Mouse (Mus musculus) olfactory bulb, adult 2 months (tissue): Measurements from ENCODE around the gene Kcnq5. TPM values are rescaled to one million over a fixed set of nuclear protein-coding genes. Genes with fewer than 3 reads are reported as not detected.
"Not testable (repeated sequence)": the region's sequence is repeated elsewhere in the genome, so short reads cannot be mapped to it uniquely, and the experiment has no call there.

Experiments
- H3K27ac ChIP-seq: fragments of 200-500 bp; 2 replicates; pipeline ENCODE4 v1.5.1; 2012; ENCODE audit warnings: low read depth, low read length; ENCODE audit not compliant: insufficient read depth
- H3K4me1 ChIP-seq: fragments of 200-500 bp; 2 replicates; pipeline ENCODE4 v1.6.1; 2012; ENCODE audit warnings: low read length; ENCODE audit not compliant: control insufficient read depth, insufficient read depth
- H3K4me3 ChIP-seq: fragments of 200-500 bp; 2 replicates; pipeline ENCODE4 v1.5.1; 2012; ENCODE audit warnings: mild to moderate bottlenecking, low read depth, low read length, moderate library complexity; ENCODE audit not compliant: insufficient read depth
- CTCF ChIP-seq: fragments of 200-500 bp; IDR thresholded peaks from 2 replicates; pipeline ENCODE4 v1.5.1; 2012; ENCODE audit warnings: low read depth, mild to moderate bottlenecking, low read length, moderate library complexity; ENCODE audit not compliant: insufficient read depth
- POLR2A ChIP-seq: fragments of 200-500 bp; IDR thresholded peaks from 2 replicates; pipeline ENCODE4 v1.6.1; 2012; ENCODE audit warnings: mild to moderate bottlenecking, low read depth, low read length, moderate library complexity; ENCODE audit not compliant: insufficient read depth
- WGBS: fragments of 180-500 bp; shearing (Covaris S2); methylation state at CpG from one replicate; pipeline ENCODE4 v1.1.7; 2018; 5-methylcytosine and 5-hydroxymethylcytosine counted together
- polyA plus RNA-seq: library from polyadenylated mRNA; stranded (reverse); fragments of >200 nt; gene quantifications from 2 replicates; pipeline ENCODE4 v1.2.4, GENCODE M21; 2012; ENCODE audit warnings: low replicate concordance; ENCODE audit not compliant: missing spikeins, insufficient read depth, insufficient read length

The Kcnq5 gene
- polyA plus RNA-seq, 1 experiment, result not detected

DNA sequence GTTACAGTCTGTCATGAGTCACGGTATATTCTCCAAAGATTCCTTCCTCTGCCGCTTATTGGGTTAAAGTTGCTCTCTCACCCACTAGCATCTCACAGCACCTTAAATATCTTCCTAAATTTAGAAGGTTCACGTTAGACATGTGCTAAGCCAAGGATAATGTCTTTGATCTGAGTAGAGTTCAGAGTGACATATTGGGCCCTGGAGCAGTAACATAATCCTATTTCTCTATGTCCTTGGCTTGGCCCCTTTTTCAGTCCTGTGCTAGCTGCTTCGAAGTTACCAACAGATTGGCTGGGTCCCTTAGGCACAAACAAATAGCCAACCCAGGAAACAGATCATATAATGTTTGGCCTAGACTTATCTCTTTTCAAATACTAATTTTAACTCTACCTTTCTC lies 533.7 kb downstream of the Kcnq5 start:
- TF ChIP-seq CTCF (no peak), POLR2A (no peak)
- no peak overlapping the region for H3K4me3 ChIP-seq
- H3K27ac ChIP-seq, result no peak overlapping the region
- 89% methylated on average over 4 of the region's 4 CpGs for WGBS
- H3K4me1 ChIP-seq, result no peaks in the 10 kb centered on the region

DNA sequence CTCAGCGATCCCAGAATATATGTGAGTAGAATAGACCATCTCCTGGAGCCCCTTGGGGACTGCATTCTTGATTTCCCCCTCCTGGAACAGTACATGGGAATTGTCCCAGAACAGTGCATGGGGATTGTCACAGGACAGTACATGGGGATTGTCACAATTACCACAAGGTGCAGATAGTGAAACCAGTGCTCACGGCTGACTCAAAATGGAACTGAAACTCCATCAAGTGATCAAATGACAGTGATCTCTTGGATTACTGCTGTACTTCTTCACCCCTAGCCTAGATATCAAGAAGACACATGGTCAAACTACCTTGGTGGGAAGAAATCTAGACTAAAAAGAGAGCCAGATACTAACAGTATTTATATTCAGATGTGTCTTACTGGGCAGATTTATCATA lies 536.1 kb downstream of the Kcnq5 start:
- WGBS, result 95% methylated on average over 2 of the region's 2 CpGs
- Histone ChIP-seq H3K4me3 (no peak overlapping the region), H3K4me1 (no peaks in the 10 kb centered on the region), H3K27ac (no peak overlapping the region)
- no peak for TF ChIP-seq POLR2A
- no peak for TF ChIP-seq CTCF

DNA sequence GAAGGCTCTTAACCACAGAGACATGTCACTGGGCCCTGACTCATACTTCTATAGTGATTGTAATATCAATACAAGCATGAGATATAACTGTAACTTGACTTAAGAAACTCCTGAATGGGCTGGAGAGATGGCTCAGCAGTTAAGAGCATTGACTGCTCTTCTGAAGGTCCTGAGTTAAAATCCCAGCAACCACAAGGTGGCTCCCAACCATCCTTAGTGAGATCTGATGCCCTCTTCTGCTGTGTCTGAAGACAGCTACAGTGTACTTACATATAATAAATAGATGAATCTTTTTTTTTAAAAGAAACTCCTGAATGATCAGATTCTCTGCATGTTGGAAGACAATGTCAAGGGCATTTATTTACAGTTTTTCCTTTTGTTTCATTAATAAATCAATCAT lies 542.4 kb downstream of the Kcnq5 start:
- Histone ChIP-seq H3K27ac (no peak overlapping the region), H3K4me3 (no peak overlapping the region), H3K4me1 (no peaks in the 10 kb centered on the region)
- TF ChIP-seq POLR2A (no peak), CTCF (no peak)

DNA sequence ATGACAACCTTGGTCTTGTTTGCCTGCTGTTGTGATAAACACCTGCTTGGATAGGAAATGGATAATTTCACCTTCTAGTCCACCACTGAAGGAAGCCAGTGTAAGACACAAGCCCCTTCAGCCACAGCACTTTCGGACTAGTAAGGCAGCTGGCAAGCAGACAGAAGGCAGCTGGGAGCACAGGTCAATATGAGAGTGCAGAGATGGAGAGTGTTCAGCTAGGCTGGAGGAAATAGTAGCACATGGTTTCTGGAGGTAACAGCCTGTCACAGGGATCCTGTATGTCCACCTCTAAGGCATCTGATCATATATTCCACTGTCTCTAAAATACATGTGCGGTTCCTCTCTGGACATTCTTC lies 549.6 kb downstream of the Kcnq5 start:
- 73% methylated on average over 2 of the region's 2 CpGs for WGBS
- no peaks in the 10 kb centered on the region for H3K4me1 ChIP-seq
- no peak overlapping the region for H3K27ac ChIP-seq
- no peak overlapping the region for H3K4me3 ChIP-seq
- TF ChIP-seq CTCF (no peak), POLR2A (no peak)

DNA sequence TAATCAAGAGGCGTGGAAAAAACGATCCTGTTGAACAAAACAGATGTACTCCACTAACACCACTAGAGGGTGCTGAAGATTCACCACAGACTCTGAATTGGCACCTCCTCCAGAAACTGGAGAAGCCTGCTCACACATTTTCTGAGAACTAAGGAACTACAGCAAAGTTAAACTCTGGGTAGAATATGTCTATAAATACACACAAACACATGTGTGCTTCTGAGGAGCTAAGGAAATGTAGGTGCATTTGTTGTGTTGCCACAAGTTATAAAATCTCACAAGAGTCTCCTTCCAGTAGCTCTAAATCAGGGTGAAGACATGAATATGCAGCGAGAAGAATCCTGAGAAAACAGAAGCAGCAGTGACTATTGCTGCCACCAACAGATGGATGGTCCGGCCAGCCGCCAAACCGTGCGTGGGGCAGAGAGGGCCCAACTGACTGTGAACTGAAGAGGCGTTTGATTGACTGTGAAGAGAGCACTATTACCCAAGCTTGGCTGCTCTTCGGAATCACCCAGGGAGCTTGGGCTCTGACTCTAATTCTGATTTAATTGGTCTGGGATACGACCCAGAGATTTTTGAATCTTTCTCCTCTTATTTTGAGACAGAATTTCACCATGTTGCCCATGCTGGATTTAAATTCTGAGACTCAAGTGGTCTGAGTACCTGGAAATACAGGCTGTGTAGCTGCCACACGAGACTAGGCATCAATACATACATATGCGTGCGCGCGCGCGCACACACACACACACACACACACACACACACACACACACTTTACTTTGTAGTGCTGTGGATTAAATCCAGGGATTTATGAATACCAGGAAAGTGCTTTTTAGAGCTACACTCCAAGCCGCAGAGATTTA lies 550.2 kb downstream of the Kcnq5 start:
- WGBS, result 42% methylated on average over 18 of the region's 18 CpGs
- no peak overlapping the region for H3K27ac ChIP-seq

DNA sequence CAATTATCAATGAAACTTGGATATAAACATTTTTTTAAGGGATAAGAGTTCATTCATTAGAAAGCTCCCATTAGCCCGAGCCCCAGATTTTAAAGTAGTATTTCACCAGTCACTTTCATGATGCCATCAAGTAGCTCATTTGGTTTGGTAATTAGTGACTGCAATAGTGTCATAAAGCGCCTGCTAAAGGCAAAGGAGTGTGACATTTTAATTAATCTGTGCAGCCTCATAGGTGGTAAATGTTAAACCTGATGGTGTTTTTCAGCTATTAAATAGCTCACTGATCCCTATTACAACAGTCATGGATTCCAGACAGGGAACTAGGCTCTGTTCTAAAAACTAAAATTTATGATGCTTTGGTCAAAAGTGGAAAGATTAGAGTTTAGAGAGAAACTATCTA lies 554.5 kb downstream of the Kcnq5 start:
- no peak for TF ChIP-seq POLR2A
- TF ChIP-seq CTCF, result no peak

More for the DNA sequence above, 550.2 kb downstream of the Kcnq5 start:
- Histone ChIP-seq H3K4me3 (no peak overlapping the region), H3K4me1 (no peaks in the 10 kb centered on the region)
- TF ChIP-seq POLR2A (no peak), CTCF (no peak)

DNA sequence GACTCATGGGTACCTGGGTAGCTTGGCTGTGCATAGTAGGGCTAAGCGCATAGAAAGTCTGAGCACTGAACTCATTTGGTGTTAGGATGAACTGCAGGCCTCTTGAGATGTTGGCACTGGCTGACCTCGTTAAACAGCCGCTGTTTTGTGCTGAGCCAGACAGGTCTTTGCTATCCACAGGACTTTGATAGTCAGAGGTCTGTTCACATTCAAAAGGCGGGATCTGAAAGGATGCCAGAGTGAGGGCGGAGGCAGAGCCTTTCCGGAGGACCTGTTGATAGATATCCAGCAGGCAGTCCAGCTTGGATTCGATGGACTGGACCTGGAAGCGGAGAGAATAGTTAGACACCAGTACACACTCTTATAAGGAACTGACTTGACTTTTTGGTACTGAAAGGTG lies 558.9 kb downstream of the Kcnq5 start:
- WGBS, result 63% methylated on average over 8 of the region's 8 CpGs
- no peak for TF ChIP-seq CTCF
- TF ChIP-seq POLR2A, result no peak

More for the DNA sequence above, 554.5 kb downstream of the Kcnq5 start:
- H3K4me1 ChIP-seq, result no peaks in the 10 kb centered on the region
- H3K4me3 ChIP-seq, result no peak overlapping the region
- no peak overlapping the region for H3K27ac ChIP-seq
- 79% methylated on average over 2 of the region's 2 CpGs for WGBS

DNA sequence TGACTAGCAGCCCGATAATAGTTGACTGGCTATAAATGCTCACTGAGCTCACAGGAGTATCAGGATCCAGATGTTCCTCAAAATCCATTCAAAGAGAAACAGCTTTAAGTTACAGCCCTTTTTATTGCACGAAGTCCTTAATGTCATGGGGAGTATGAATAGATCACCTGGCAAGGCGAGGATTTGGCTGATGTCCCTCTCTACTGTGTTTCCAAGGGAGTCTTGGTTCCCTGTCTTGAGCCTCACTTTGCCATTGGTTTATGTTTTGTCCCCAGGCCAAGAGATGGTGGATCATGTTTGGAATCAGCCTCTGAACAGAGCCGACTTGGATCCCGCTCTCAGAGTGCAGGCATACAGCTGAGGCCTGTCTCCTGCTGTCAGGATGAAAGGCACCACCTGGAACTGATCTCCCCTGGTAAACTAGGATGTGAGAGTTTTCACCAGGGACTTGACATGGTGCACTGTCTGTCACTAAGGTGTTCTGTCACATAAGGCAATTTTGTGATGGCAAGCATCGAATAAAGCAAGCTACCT lies 570.5 kb downstream of the Kcnq5 start:
- TF ChIP-seq POLR2A, result no peak
- TF ChIP-seq CTCF, result no peak
- Histone ChIP-seq H3K27ac (no peak overlapping the region), H3K4me3 (no peak overlapping the region), H3K4me1 (no peaks in the 10 kb centered on the region)
- WGBS, result 82% methylated on average over 6 of the region's 6 CpGs

More for the DNA sequence above, 558.9 kb downstream of the Kcnq5 start:
- Histone ChIP-seq H3K27ac (no peak overlapping the region), H3K4me1 (no peaks in the 10 kb centered on the region), H3K4me3 (no peak overlapping the region)

DNA sequence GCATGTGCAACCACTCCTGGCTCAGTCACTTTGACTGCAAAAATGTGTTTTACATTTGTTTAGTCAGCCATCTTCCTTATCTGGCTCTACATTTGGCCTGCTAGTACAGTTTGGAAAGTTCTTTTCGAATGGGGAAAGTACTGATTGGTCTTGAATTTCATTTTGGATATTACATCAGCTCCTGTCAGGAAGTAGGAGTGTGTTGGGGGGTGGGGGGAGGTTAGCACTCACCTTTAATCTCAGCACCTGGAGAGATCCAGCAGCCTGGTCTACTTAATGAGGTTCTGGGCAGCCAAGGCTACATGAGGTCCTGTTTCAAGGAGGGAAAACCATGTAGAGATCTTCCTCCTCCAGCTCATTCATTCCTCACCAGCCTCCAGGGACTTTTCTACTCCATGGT lies 578.5 kb downstream of the Kcnq5 start, which contains the start of gene Khdc1b:
Khdc1b (plus strand) TSS at position 301 of the 400 bp plus-strand sequence.
- Histone ChIP-seq H3K4me1 (no peaks in the 10 kb centered on the region), H3K27ac (no peak within 1 kb of the TSS), H3K4me3 (no peak within 1 kb of the TSS)
- 88% methylated on average over 1 of the region's 1 CpGs for WGBS
- no peak for TF ChIP-seq CTCF
- no peak for TF ChIP-seq POLR2A

DNA sequence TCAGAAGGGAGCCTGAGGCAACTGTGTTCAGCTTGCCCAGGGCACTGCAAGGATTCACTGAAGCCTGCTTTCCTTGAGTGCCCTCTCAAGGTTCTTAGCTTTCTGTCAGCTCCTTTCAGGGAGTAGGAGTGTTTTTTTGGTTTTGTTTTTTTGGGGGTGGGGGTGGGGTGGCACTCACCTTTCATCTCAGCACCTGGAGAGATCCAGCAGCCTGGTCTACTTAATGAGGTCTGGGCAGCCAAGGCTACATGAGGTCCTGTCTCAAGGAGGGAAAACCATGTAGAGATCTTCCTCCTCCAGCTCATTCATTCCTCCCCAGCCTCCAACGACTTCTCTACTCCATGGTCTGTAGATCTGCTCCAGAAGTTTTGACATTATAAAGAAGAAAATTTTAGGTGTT lies 593.7 kb downstream of the Kcnq5 start, which contains the start of gene Khdc1c:
Khdc1c (plus strand) TSS at position 301 of the 400 bp plus-strand sequence.
- not testable (repeated sequence) for H3K4me3 ChIP-seq, H3K27ac ChIP-seq, H3K4me1 ChIP-seq
- WGBS, result 76% methylated on average over 1 of the region's 1 CpGs
